Mouse (Mus musculus): ENCODE data around the gene Krtap16-1.

Krtap16-1 gene

GRCm38 (mm10) chr11:99986180-99986647 lies at the start of gene Krtap16-1:
Krtap16-1 (minus strand) TSS chr11:99986597.
- in situ Hi-C loops (cut with MboI; ENCODE audit: low sequenced_read_pairs): no loop called here

- in situ Hi-C loops (cut with MboI; ENCODE audit: low sequenced_read_pairs): no loop called here
These were observed 43.4 kb upstream of the Krtap16-1 start, which contains the start of gene Krt33b for GRCm38 (mm10) chr11:100029768-100030167. Krt33b (minus strand) TSS chr11:100029868.

- in situ Hi-C loops (cut with MboI; ENCODE audit: low sequenced_read_pairs): no loop called here
These were observed 35.0 kb upstream of the Krtap16-1 start for GRCm38 (mm10) chr11:100021438-100021837.

- in situ Hi-C loops (cut with MboI; ENCODE audit: low sequenced_read_pairs): no loop called here
These were observed 33.1 kb upstream of the Krtap16-1 start for GRCm38 (mm10) chr11:100019466-100019865.

- in situ Hi-C loops (cut with MboI; ENCODE audit: low sequenced_read_pairs): no loop called here
These were observed 29.7 kb upstream of the Krtap16-1 start, which contains the start of gene Krt33a for GRCm38 (mm10) chr11:100016112-100016511. Krt33a (minus strand) TSS chr11:100016212.

- in situ Hi-C loops (cut with MboI; ENCODE audit: low sequenced_read_pairs): no loop called here
These were observed 27.3 kb upstream of the Krtap16-1 start for GRCm38 (mm10) chr11:100013691-100014171.

GRCm38 (mm10) chr11:100010682-100011081 lies 24.3 kb upstream of the Krtap16-1 start:
- in situ Hi-C loops (cut with MboI; ENCODE audit: low sequenced_read_pairs): no loop called here

- in situ Hi-C loops (cut with MboI; ENCODE audit: low sequenced_read_pairs): no loop called here
These were observed 21.9 kb upstream of the Krtap16-1 start for GRCm38 (mm10) chr11:100008336-100008735.

- in situ Hi-C loops (cut with MboI; ENCODE audit: low sequenced_read_pairs): no loop called here
These were observed 20.2 kb upstream of the Krtap16-1 start for GRCm38 (mm10) chr11:100006624-100007023.

GRCm38 (mm10) chr11:100005905-100006304 lies 19.5 kb upstream of the Krtap16-1 start:
- in situ Hi-C loops (cut with MboI; ENCODE audit: low sequenced_read_pairs): no loop called here

GRCm38 (mm10) chr11:100004846-100005245 lies 18.4 kb upstream of the Krtap16-1 start:
- in situ Hi-C loops (cut with MboI; ENCODE audit: low sequenced_read_pairs): no loop called here

GRCm38 (mm10) chr11:99999091-99999490 lies 12.7 kb upstream of the Krtap16-1 start:
- in situ Hi-C loops (cut with MboI; ENCODE audit: low sequenced_read_pairs): no loop called here

GRCm38 (mm10) chr11:99994384-99994661 lies 7.9 kb upstream of the Krtap16-1 start:
- in situ Hi-C loops (cut with MboI; ENCODE audit: low sequenced_read_pairs): no loop called here

GRCm38 (mm10) chr11:99993620-99994383 lies 7.4 kb upstream of the Krtap16-1 start, which contains the start of gene Krtap17-1:
Krtap17-1 (minus strand) TSS chr11:99993994.
- in situ Hi-C loops (cut with MboI; ENCODE audit: low sequenced_read_pairs): no loop called here

- in situ Hi-C loops (cut with MboI; ENCODE audit: low sequenced_read_pairs): no loop called here
These were observed 4.2 kb upstream of the Krtap16-1 start for GRCm38 (mm10) chr11:99990571-99990970.

GRCm38 (mm10) chr11:99989881-99990405 lies 3.5 kb upstream of the Krtap16-1 start:
- in situ Hi-C loops (cut with MboI; ENCODE audit: low sequenced_read_pairs): no loop called here

GRCm38 (mm10) chr11:99988530-99988929 lies 2.1 kb upstream of the Krtap16-1 start:
- in situ Hi-C loops (cut with MboI; ENCODE audit: low sequenced_read_pairs): no loop called here

- in situ Hi-C loops (cut with MboI; ENCODE audit: low sequenced_read_pairs): no loop called here
These were observed 905 bp downstream of the Krtap16-1 start for GRCm38 (mm10) chr11:99985291-99986092.

GRCm38 (mm10) chr11:99983442-99983841 lies 3.0 kb downstream of the Krtap16-1 start:
- in situ Hi-C loops (cut with MboI; ENCODE audit: low sequenced_read_pairs): no loop called here

- in situ Hi-C loops (cut with MboI; ENCODE audit: low sequenced_read_pairs): no loop called here
These were observed 3.7 kb downstream of the Krtap16-1 start for GRCm38 (mm10) chr11:99982731-99983130.

- in situ Hi-C loops (cut with MboI; ENCODE audit: low sequenced_read_pairs): no loop called here
These were observed 7.4 kb downstream of the Krtap16-1 start, which contains the start of gene Krtap29-1 for GRCm38 (mm10) chr11:99978953-99979352. Krtap29-1 (minus strand) TSS chr11:99979053.
